Mouse (Mus musculus) left cerebral cortex, postnatal 25 days (tissue): Measurements from ENCODE around the gene Hbq1b. TPM values are rescaled to one million over a fixed set of nuclear protein-coding genes. Genes with fewer than 3 reads are reported as not detected.
"Not testable (repeated sequence)": the region's sequence is repeated elsewhere in the genome, so short reads cannot be mapped to it uniquely, and the experiment has no call there.

ENCODE experiments used
- DNase-seq, 2 experiments: peaks; one replicate each; pipeline ENCODE4 v3.0.0; 2022; ENCODE audit warnings: low spot score in 2 of 2, mixed read lengths in 1 of 2
- intact Hi-C: fragments of 180-260 bp; cut with DNase I; formaldehyde crosslinking; loops from one replicate; pipeline ENCODE4 v1.15.1; 2025
- total RNA-seq, 2 experiments: library from RNA; stranded (reverse); gene quantifications; 2 replicates each; pipeline ENCODE4 v1.2.3; 2021

The Hbq1b gene
- total RNA-seq, 2 experiments from 2014 or later: 0.73 TPM; not detected in 1

DNA sequence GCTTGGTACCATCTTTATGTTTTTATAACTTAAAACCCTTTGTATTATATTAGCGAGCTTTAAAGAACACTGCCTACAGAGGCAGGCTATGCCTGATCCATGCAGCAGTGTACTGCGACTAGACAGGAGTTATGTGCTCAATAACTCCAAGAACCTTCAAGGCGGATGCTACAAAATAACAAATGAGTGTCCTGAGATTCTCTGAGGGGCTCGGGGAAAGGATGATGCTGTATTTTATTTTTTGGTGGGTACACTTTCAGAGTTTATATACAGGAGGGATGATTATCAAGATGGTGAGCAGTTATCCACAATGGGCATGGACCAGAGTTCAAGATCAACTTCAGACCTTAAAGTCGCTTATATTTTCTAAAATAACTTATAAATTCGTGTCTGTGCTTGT lies 20.0 kb upstream of the Hbq1b start:
- intact Hi-C loops: no loop called here
- DNase-seq: no peak

DNA sequence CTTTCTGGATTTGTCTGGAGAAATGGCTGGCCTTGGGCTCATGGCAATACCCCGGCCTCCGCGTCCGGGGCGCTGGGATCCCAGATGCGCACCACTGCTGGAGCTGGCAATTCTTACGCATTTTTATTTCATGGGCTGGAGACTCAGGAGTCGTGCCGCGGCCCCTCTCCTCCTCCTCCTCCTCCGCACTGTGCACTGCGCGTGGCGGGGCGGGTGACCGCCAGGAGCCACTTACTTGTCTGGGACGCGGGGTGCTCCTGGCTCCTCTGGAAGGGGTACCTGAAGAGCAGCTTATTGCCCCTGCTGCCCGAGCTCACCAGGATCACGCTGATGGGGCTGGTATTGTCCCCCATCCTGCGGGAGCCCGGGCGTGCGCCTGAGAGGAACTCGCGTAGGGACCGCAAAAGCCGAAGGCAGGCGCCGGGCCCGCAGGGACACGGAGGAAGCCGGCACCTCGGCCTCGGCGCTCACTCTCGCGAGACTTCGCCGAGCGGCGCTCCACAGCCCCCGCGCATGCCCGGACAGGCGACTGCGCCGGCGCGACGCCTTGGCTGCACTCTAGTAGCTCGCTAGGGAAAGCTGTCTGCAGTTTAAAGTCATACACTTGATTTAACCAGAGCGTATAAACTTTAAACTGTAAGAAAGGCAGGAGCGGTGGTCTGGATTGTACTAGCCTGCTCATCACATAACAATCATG lies 19.4 kb upstream of the Hbq1b start, which contains the start of gene Nprl3:
Gene Nprl3 (minus strand): TSS at position 520 of the 697 bp plus-strand sequence.
- intact Hi-C loops: no loop called here
- peak; percentile 97 for DNase-seq

DNA sequence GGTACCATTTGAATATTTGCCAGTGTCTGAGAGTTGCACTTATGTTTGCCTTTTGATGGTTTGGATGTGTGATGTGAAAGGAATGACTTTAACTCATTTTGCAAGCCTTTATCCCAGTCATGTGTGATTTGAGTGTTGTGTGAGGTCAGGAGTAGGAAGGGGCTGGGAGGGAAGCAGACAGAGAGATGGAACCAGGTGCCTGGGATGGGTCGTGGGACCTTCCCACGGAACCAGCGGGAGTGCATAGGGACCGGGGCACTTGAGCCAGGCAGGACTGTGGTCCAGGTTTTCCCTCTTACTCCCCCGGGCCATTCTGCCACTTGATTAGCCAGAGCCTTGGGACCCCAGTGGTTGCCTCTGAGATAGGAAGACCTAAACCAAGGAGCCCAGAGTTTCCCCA lies 18.8 kb upstream of the Hbq1b start:
- intact Hi-C loops: no loop called here
- DNase-seq: no peak

DNA sequence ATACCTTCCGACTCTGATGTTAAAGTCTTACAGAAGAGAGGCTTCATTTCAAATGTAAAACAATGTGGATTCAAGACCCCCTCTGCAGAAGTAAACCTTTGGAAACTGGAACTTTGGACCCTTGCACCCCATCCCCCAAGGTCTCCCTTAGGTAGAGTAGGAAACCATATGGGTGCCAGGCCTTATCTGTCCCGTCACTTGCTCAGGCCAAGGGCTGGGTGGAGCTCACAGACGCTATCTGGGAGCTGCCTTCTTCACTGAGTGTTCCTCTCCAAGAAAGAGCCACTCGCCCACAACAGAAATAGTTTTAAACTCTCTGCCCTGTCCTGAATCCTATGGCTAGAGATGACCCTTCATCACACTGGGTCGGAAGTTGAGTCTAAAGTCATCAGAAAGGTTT lies 17.8 kb upstream of the Hbq1b start:
- no peak for DNase-seq
- intact Hi-C loops: no loop called here

DNA sequence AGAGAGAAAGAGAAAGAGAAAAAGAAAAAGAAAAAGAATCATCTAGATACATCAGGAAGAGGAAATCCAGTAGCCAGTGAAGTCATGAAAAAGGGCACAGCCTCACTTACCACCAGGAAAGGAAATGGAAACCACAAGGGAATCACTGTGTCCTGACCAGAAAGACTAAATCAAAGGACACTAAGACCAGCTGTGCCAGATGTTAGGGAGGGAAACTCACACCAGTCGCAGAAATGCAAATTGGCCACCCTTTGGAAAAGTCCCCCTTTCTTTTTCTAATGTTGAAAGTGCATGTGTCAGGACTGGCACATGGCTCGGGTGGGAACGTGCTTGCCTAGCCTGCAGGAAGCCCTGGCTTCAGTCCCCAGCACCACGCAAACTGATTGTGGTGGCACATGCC lies 15.6 kb upstream of the Hbq1b start:
- intact Hi-C loops: no loop called here
- DNase-seq: no peak

DNA sequence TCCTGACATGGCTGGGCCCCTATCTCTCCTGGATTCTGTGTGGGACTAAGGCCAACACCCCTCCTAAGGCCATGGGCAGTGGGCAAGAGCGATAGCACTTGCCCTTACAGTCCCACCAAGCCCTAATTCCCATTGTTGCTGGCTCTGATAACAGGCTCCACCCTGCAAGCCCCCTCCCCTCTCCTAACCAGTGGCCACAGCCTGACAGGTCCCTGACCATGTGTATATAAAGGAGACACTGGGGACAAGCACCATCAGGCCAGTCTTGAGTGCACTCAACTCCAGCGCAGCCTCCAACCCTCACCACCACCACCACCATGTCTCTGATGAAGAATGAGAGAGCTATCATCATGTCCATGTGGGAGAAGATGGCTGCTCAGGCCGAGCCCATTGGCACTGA lies 10.4 kb upstream of the Hbq1b start, which contains the start of gene Hba-x:
Gene Hba-x (plus strand): TSS at position 54 of the 400 bp plus-strand sequence.
- intact Hi-C loops: loop anchor here (5.0 kb wide), 1 partner anchor 79 kb away; no protein-coding TSS in a partner anchor
- DNase-seq: no peak

DNA sequence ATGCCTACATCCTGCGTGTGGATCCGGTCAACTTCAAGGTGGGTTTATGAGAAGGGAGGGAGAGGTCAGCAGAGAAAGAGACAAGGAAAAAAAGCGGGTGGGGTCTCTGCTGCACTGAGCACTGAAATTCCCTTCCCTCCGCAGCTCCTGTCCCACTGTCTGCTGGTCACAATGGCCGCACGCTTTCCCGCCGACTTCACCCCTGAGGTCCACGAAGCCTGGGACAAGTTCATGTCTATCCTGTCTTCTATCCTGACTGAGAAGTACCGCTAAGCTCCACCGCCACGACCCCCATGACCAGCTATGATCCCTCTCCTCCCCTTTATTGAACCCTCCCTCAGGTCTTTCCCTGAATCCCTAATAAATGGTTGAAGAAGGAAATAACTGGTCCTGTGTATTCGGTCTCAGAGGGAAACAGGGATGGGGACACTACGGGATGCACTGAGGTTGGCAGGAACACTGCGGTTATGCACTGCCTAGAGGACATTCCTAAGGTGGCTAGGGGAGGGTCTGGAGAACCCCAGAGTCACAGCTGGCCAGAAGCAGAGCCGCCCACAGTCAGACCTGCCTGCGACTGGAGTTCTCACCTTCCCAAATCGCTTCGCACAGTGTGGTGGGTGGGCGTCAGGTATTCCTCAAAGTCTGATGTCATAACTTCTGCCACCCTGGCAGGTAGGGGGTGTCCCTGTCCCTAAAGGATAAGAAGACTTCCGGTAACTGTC lies 8.9 kb upstream of the Hbq1b start:
- intact Hi-C loops: loop anchor here (5.0 kb wide), 1 partner anchor 81 kb away; no protein-coding TSS in a partner anchor
- no peak for DNase-seq

DNA sequence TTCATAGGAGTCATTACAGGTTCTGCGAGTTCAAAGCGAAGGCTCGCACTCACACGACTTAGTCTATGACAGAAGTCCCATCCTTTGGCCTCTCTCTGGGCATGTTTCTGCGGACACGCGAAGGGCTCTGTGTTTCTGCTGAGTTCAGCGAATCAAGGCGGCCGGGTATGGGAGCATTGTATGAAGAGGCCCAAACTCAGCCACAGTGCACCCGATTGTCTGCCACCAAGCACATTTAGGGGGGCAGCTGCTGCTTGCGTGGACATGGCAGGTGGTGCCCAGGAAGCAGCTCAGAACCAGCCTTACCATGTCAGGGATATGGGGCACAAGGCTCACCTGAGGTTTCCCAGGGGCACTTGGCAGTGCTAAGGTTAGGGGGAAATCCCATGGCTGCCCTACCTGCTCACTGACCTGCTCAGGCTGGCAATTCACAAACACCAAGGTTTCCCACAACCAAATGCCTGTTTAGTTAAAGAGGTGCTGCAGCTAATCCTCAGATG lies 8.3 kb upstream of the Hbq1b start:
- intact Hi-C loops: loop anchor here (5.0 kb wide), 1 partner anchor 81 kb away; no protein-coding TSS in a partner anchor
- DNase-seq: no peak

DNA sequence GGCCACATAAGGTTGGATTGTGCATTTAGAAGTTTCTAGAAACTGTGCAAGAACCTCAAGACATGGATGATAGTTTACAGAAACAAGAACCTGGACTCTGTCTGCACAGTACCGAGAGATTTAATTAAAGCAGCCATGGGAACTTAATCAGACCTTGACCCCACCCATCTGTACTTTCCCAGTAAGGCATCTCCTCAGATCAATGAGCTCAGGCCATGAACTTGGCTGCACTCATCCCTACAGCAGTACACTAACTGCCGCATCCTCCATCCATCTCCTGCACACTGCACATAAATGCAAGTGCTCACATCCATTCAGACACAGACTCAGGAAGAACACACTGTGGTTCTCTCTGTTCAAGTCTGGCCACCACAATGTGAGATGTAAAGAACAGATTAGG lies 6.1 kb upstream of the Hbq1b start:
- no peak for DNase-seq
- intact Hi-C loops: no loop called here

DNA sequence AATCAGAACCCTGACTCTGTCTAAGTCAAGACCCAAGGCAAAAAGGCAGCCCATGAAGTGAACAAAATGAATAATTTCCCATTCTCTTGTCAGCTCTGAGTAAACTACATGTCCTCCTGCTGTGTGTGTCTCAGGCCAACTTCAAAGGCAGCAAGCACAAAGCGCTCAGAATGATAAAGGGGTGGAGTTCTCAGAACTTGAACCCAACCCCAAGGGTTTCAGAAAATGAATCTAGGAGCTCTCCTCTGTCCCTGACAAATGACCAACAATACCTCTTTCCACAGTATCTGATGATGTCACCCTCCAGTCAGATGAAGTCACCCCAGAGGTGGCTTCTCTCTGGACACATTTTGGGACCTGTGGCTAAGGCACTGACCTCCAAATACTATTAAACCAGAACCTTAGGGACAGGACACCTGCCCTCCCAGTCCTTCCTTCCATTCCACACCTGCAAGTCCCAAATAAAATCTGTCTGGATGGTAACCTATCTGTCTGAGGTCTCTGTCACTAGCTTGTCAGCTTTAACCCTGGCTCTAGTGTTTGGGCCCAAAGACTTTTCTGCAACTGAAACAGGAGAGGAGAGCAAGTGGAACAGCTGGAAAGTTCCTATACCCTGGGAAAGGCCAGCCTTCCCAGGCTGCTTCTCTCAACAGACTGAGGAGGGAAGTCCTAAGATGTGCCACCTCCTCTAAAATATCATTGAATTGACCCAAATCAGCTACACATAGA lies 5.2 kb upstream of the Hbq1b start:
- intact Hi-C loops: no loop called here
- DNase-seq: no peak

DNA sequence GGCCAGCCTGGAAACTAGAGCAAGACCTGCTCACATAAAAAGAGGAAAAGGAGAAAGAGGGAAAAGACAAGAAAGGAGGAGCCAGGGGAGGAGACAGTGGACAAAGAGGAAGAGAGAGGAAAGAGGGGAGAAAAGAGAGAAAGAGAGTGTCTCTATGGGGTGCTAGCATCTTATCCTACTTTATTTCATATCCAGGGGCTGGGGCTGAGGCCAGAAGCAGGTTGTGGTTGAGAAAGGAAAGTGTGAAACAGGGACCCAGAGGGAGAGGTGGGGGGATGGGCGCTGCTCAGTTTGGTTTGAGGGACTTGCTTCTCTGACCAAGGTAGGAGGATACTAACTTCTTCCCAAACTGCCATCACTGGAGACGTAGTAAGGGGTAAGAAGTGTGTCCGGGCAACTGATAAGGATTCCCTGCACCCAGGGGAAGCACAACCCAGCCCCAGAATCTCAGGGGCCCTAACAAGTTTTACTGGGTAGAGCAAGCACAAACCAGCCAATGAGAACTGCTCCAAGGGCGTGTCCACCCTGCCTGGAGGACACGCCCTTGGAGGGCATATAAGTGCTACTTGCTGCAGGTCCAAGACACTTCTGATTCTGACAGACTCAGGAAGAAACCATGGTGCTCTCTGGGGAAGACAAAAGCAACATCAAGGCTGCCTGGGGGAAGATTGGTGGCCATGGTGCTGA lies 3.5 kb upstream of the Hbq1b start, which contains the start of gene Hba-a1:
Gene Hba-a1 (plus strand): TSS at position 421 of the 687 bp plus-strand sequence.
- DNase-seq, intact Hi-C loops: not testable (repeated sequence)

DNA sequence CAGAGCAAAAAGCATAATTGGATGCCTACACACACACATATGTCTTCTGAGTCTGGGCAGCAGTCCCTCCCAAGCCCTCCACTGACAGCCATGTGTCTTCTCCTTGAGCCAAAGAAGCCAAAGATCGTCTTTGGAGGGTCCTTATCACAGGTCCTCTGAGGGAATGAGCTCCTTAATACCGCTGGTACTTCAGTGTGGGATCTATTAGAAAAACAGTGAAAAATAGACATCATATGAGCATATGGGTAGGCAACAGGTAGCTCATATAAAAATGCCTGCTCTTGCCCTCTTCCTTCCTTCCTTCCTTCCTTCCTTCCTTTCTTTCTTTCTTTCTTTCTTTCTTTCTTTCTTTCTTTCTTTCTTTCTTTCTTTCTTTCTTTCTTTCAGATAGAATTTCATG lies 2.2 kb upstream of the Hbq1b start:
- DNase-seq, intact Hi-C loops: not testable (repeated sequence)

DNA sequence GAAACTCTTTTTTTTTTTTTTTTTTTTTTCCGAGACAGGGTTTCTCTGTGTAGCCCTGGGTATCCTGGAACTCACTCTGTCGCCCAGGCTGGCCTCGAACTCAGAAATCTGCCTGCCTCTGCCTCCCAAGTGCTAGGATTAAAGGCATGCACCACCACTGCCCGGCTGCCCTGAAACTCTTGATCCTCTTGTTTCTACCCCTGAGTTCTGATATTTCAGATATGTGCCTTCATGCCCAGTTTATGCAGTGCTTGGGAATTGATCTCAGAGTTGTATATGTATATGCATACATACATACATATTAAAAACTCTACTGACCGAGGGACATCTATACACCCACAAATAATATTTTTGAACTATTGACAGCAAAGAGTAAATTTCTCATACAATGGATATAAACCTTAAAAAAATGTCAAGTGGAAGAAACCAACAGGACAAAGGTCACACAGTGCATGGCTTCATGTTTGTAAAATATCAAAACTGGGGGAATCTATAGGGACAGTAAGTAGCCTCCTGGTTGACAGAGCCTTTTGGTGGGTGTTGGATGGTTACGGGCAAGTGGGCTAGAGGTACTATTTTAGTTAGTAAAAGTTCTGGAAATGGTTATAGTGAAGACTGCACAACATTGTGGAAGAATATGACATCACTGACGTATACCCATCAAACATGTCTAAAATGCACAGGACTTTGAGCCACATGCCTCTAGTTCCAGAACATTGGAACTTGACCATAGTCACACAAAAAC lies 1.6 kb upstream of the Hbq1b start:
- intact Hi-C loops: loop anchor here (5.0 kb wide), 1 partner anchor 37 kb away; no protein-coding TSS in a partner anchor

DNA sequence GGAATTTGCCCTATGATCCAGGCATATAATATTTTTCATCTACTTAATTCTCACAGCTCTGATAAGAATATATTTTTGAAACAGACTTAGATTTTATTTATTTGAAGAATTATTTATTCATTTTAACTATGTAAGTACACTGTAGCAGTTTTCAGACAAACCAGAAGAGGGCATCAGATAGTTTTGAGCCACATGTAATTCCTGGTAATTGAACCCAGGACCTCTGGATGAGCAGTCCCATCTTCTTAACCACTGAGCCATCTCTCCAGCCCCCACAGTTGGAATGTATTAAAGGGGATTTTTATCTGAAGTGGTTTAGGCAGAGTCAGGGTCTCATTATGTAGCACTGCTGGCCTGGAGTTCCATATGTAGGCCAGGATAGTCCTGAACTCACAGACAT lies 878 bp upstream of the Hbq1b start:
- intact Hi-C loops: loop anchor here (2.0 to 5.0 kb wide), 2 partner anchors 36 to 103 kb away; no protein-coding TSS in a partner anchor

More for the DNA sequence above, 1.6 kb upstream of the Hbq1b start:
- DNase-seq: no peak

DNA sequence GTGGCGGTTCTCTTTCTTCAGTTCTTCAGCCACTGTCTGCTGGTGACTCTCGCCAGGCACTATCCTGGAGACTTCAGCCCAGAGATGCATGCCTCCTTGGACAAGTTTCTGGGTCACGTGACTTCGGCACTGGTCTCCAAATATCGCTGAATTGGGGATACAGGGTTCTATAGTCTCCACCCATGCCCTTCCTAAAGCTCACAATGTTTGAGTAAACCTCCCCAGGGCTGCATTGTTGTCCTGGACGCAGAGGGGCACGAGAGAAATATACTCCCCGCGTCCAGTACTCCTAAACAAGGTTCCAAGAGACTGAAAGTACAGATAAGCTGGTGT lies 694 bp downstream of the Hbq1b start:
- intact Hi-C loops: loop anchor here (2.0 to 5.0 kb wide), 2 partner anchors 35 to 105 kb away; no protein-coding TSS in a partner anchor
- no peak for DNase-seq

More for the DNA sequence above, 878 bp upstream of the Hbq1b start:
- DNase-seq: not testable (repeated sequence)

DNA sequence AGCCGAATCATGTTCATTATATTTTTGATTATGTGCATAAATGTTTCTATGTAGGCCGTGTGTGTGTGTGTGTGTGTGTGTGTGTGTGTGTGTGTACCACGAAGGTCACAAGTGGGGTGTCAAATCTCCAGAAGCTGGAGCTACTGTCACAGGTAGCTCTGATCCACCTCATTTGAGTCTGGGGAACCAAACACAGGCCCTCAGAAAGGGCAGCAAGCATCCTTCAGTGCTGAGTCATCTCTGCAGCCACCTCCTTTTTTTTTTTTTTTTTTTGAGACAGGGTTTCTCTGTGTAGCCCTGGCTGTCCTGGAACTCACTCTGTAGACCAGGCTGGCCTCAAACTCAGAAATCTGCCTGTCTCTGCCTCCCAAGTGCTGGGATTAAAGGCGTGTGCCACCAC lies 6.1 kb downstream of the Hbq1b start:
- intact Hi-C loops, DNase-seq: not testable (repeated sequence)

DNA sequence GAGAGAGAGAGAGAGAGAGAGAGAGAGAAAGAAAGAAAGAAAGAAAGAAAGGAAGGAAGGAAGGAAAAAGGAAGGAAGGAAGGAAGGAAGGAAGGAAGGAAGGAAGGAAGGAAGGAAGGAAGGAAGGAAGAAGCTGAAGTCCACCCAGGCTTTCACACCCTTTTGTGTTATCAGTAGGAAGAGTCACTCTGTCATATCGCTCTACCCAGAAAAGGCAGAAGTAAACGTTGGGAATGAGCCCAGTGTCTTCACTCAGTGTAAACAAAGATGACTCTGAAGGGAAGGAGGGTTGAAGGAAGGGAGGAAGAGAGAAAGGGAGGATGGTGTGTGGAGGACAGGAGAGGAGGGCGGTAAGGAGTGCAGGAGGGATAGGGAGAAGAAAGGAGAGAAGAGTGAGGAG lies 6.7 kb downstream of the Hbq1b start:
- DNase-seq, intact Hi-C loops: not testable (repeated sequence)

DNA sequence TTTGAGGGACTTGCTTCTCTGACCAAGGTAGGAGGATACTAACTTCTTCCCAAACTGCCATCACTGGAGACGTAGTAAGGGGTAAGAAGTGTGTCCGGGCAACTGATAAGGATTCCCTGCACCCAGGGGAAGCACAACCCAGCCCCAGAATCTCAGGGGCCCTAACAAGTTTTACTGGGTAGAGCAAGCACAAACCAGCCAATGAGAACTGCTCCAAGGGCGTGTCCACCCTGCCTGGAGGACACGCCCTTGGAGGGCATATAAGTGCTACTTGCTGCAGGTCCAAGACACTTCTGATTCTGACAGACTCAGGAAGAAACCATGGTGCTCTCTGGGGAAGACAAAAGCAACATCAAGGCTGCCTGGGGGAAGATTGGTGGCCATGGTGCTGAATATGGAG lies 9.4 kb downstream of the Hbq1b start, which contains the start of gene Hba-a2:
Gene Hba-a2 (plus strand): TSS at position 287 of the 400 bp plus-strand sequence.
- intact Hi-C loops, DNase-seq: not testable (repeated sequence)
